Mouse (Mus musculus): Measurements from ENCODE around the gene Srebf1. TPM values are rescaled to one million over a fixed set of nuclear protein-coding genes. Genes with fewer than 3 reads are reported as not detected.

Srebf1 gene
- polyA plus RNA-seq, 1 experiment from 2014 or later, result 42.6 TPM

DNA sequence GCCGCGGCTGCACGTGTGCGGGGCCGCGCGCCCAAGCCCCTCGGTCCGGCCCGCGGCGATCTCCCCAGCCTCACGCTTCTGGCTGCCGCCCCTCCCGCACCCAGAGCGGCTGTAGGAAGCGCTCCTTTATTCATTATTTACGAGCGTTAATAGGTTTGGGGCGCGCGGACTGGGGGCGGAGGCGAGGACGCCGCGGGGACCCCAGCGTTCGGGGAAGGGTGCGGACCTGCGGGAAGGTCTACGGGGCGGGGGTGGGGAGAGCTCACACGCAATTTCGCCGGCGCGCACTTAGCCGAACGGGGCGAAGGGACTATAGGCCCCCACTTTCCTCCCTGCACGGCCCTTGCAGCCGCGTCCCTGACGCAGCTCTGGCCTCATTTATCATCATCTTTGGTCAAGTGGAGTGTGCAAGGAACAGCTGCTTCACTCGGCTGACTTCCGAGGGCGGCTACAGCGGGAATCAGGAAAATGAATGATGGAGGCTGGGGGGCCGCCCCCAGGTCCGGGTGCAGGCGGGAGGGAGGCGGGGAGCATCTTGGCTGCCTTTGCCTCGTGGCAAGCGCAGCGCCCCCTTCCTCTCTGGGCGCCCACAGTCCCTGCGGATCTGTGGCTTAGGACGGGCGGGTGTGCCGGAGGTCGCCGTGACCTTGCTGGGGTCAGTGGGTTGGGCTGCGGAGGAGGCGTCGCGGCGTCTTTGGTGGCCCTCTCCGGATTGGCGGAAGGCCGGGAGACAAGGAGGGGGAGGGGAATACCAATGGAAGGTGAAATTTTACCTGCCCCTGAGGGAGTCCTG is 46.0 kb downstream of the Srebf1 start:
- Histone ChIP-seq H3K4me3 (ENCODE audit: low read depth, low read length) (peak overlapping the region; percentile 68), H3K9ac (ENCODE audit: low read length) (peak overlapping the region; percentile 87), H3K9me3 (replicated peaks; ENCODE audit: control insufficient read depth, low read length) (no peaks in the 10 kb centered on the region), H3K36me3 (ENCODE audit: control insufficient read depth, insufficient read depth, low read length) (0 out of 2 replicates have a peak, but pooled peaks cover 3% of the 10 kb centered on the region), H3K4me2 (ENCODE audit: low read length) (peak overlapping the region; percentile 97), H3K27ac (ENCODE audit: low read depth, low read length) (peak overlapping the region; percentile 100), H3K27me3 (replicated peaks; ENCODE audit: control insufficient read depth, insufficient read depth, low read length) (no peaks in the 10 kb centered on the region), H3K4me1 (ENCODE audit: control insufficient read depth, insufficient read depth, low read length) (peaks cover 36% of the 10 kb centered on the region)
- ATAC-seq (peak; percentile 36), DNase-seq (ENCODE audit: low spot score) (peak; percentile 77)
- under 1% methylated on average over 55 of the region's 71 CpGs for WGBS

DNA sequence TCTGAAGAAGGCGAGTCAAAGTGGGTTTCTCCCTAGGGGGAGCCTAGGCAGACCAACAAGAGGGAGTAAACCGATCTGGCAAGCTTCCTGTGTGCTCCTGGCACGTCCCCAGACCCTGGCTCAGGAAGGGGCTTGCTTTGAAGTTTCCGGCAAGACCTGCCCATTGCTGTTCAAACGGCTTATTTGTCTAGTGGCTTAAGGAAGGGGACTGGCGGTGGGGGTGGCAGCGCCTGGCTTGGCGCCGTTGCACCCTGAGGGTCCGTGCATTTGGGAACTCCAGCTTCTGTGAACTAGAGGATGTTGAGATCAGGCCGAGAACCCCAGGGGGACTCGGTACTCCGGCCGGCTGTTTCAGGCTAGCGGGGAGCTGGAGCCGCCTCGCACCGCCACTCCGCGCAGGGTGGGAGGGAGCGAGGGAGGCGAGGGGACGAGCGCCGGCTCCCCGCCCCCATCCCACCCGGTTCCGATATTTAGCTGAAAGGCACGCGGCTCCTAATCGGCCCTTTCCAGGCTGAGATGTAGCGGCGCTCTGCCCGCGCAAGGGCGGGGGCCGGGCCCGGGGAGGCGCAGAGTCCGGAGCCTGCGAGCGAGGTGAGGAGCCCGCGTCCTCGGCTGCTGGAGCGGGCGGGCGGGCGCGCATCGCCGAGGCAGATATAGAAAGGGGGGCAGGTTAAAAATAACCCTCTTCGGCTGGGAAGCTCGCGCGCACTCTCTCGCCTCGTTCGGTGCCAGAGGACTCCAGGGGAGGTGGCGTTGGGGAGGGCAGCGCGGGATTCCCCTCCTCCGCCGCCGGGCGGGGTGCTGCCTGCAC is 46.8 kb downstream of the Srebf1 start:
- H3K27ac ChIP-seq (ENCODE audit: low read depth, low read length), result peak overlapping the region; percentile 100
- peak; percentile 84 for DNase-seq (ENCODE audit: low spot score)
- 0 out of 2 replicates have a peak, but pooled peaks cover 3% of the 10 kb centered on the region for H3K36me3 ChIP-seq (ENCODE audit: control insufficient read depth, insufficient read depth, low read length)
- ATAC-seq, result peak; percentile 49
- H3K4me3 ChIP-seq (ENCODE audit: low read depth, low read length), result peak overlapping the region; percentile 68
- under 1% methylated on average over 51 of the region's 66 CpGs for WGBS
- peaks cover 30% of the 10 kb centered on the region for H3K4me1 ChIP-seq (ENCODE audit: control insufficient read depth, insufficient read depth, low read length)
- peak overlapping the region; percentile 87 for H3K9ac ChIP-seq (ENCODE audit: low read length)
- H3K27me3 ChIP-seq (replicated peaks; ENCODE audit: control insufficient read depth, insufficient read depth, low read length), result no peaks in the 10 kb centered on the region
- peak overlapping the region; percentile 97 for H3K4me2 ChIP-seq (ENCODE audit: low read length)
- H3K9me3 ChIP-seq (replicated peaks; ENCODE audit: control insufficient read depth, low read length), result no peaks in the 10 kb centered on the region

DNA sequence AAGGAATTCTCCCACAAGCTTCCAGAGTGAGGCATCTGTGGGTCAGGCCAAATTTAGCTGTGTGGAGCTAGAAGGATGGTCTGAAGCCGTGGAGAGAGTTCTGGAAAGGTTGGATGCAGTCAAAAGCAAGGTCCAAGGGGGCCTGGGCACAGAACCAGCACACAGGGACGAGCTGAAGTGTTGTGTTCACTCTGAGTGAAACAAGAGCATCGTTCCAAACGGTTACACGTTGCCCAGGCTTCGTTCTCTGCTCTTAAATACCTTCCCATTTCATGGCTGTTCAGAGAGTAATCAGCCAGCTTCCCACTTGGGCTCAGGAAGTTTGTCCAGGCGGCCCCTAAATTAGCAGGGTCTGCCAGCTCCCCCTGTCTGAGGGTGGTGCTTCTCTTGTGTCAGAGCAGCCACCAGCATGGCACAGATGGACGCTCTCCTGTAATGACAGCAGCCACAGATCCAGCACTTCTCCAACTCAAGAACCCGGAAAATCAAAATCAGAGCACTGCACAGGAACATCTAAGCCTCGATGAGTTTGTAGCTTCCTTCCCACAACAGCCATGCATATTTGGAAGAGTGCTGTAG is 48.7 kb downstream of the Srebf1 start:
- H3K27ac ChIP-seq (ENCODE audit: low read depth, low read length), result peak overlapping the region; percentile 10; the same call in 1 of the 2 replicates
- no peak overlapping the region for H3K4me2 ChIP-seq (ENCODE audit: low read length)
- H3K4me3 ChIP-seq (ENCODE audit: low read depth, low read length), result no peak overlapping the region
- 69% methylated on average over 10 of the region's 10 CpGs for WGBS
- ATAC-seq (no peak), DNase-seq (ENCODE audit: low spot score) (no peak)
- H3K4me1 ChIP-seq (ENCODE audit: control insufficient read depth, insufficient read depth, low read length), result peaks cover 31% of the 10 kb centered on the region
- H3K27me3 ChIP-seq (replicated peaks; ENCODE audit: control insufficient read depth, insufficient read depth, low read length), result no peaks in the 10 kb centered on the region
- H3K36me3 ChIP-seq (ENCODE audit: control insufficient read depth, insufficient read depth, low read length), result 0 out of 2 replicates have a peak, but pooled peaks cover 3% of the 10 kb centered on the region
- no peak overlapping the region for H3K9ac ChIP-seq (ENCODE audit: low read length)
- H3K9me3 ChIP-seq (replicated peaks; ENCODE audit: control insufficient read depth, low read length), result no peaks in the 10 kb centered on the region

DNA sequence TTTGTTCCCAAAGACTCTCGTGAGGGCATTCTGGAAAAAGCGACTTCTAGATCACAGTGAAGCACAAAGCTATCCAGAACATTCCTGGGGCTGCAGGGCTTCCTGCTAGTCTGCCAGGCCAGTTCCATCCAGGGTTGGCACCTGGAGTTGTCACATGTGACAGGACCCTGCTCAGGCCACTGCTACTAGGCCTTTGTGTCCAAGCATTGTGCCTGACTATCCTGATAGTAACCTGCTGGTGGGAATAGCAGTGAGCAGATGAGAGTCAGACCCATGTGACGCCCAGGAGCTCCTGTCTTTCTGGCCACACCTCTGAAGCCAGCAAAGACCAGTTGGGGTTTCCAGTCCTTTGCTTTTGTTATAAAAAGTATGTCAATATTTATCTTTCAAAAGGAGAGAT is 50.3 kb downstream of the Srebf1 start:
- H3K9me3 ChIP-seq (replicated peaks; ENCODE audit: control insufficient read depth, low read length), result no peaks in the 10 kb centered on the region
- DNase-seq (ENCODE audit: low spot score), result no peak
- H3K27me3 ChIP-seq (replicated peaks; ENCODE audit: control insufficient read depth, insufficient read depth, low read length), result no peaks in the 10 kb centered on the region
- no peak for ATAC-seq
- 90% methylated on average over 3 of the region's 3 CpGs for WGBS
- peaks cover 21% of the 10 kb centered on the region for H3K4me1 ChIP-seq (ENCODE audit: control insufficient read depth, insufficient read depth, low read length)
- H3K4me3 ChIP-seq (ENCODE audit: low read depth, low read length), result no peak overlapping the region
- H3K27ac ChIP-seq (ENCODE audit: low read depth, low read length), result no peak overlapping the region
- no peak overlapping the region for H3K4me2 ChIP-seq (ENCODE audit: low read length)
- no peak overlapping the region for H3K9ac ChIP-seq (ENCODE audit: low read length)
- 0 out of 2 replicates have a peak, but pooled peaks cover 3% of the 10 kb centered on the region for H3K36me3 ChIP-seq (ENCODE audit: control insufficient read depth, insufficient read depth, low read length)

DNA sequence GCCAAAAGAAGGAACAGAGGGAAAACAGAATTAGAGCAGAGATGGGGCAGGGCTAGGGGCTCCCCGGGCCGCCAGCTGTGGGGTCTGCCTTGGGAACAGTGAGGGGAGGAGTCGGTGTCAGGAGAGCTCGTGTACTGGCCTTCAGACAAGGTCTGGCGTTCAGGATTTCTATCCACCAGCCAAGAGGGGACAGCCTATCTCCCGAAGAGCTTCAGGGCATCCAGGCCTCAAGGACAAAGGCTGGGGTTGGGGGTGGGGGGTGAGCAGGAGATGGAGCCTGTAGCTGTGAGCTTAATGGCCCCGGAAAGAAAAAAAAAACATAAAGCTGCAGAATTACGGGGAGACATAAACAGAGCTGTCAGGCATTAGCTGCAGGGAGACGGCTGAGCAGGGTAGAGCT is 53.6 kb downstream of the Srebf1 start:
- WGBS, result 21% methylated on average over 9 of the region's 9 CpGs
- no peak for ATAC-seq
- no peak for DNase-seq (ENCODE audit: low spot score)
- Histone ChIP-seq H3K4me1 (ENCODE audit: control insufficient read depth, insufficient read depth, low read length) (peaks cover 16% of the 10 kb centered on the region), H3K9me3 (replicated peaks; ENCODE audit: control insufficient read depth, low read length) (no peaks in the 10 kb centered on the region), H3K27ac (ENCODE audit: low read depth, low read length) (peak overlapping the region; percentile 24; the same call in 1 of the 2 replicates), H3K36me3 (ENCODE audit: control insufficient read depth, insufficient read depth, low read length) (0 out of 2 replicates have a peak, but pooled peaks cover 2% of the 10 kb centered on the region), H3K4me3 (ENCODE audit: low read depth, low read length) (no peak overlapping the region), H3K9ac (ENCODE audit: low read length) (peak overlapping the region; percentile 41), H3K27me3 (replicated peaks; ENCODE audit: control insufficient read depth, insufficient read depth, low read length) (no peaks in the 10 kb centered on the region), H3K4me2 (ENCODE audit: low read length) (no peak overlapping the region)

DNA sequence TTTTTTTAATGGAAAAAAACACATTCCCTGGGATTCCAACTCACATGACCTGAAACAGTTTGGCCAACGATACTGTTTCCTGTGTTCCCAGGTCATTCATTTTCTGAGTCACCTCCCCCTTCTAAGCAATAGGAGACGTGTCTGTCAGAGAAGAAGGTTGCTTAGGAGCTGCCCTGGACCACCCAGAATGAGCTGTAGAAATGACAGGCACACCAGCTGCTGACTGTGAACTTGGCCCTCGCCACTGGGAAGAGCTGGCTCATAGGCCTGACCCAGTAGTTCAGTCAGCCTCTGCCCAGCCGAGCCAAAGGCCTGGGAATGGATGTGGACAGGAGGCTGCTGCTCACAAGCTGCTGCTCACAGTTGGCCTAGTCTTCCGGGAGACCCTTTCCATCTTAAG is 57.3 kb downstream of the Srebf1 start:
- peaks cover 32% of the 10 kb centered on the region for H3K4me1 ChIP-seq (ENCODE audit: control insufficient read depth, insufficient read depth, low read length)
- DNase-seq (ENCODE audit: low spot score) (no peak), ATAC-seq (no peak)

DNA sequence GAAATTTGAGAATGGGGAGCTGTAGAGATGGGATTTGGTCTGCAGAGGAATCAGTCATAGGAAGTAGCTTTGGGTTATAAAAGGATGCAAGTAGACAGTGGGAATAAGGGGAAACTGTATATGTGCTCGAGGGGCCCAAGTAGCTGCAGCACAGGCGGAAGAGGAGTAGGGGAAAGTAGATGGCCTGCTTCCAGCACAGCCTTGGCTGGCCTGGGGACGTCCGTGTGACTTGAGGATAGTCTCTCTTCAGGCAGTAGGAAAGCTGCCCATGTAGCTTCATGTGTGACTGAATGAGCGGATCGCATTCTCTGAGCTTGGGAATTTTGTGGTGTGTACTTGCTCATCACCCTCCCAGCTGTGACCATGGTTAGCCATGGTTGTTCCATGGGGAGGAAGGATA is 57.9 kb downstream of the Srebf1 start:
- peaks cover 32% of the 10 kb centered on the region for H3K4me1 ChIP-seq (ENCODE audit: control insufficient read depth, insufficient read depth, low read length)
- no peaks in the 10 kb centered on the region for H3K9me3 ChIP-seq (replicated peaks; ENCODE audit: control insufficient read depth, low read length)
- H3K4me3 ChIP-seq (ENCODE audit: low read depth, low read length), result no peak overlapping the region
- DNase-seq (ENCODE audit: low spot score) (no peak), ATAC-seq (no peak)
- no peak overlapping the region for H3K9ac ChIP-seq (ENCODE audit: low read length)
- H3K27me3 ChIP-seq (replicated peaks; ENCODE audit: control insufficient read depth, insufficient read depth, low read length), result no peaks in the 10 kb centered on the region
- H3K27ac ChIP-seq (ENCODE audit: low read depth, low read length), result no peak overlapping the region
- H3K4me2 ChIP-seq (ENCODE audit: low read length), result no peak overlapping the region
- peaks cover 17% of the 10 kb centered on the region; the same call in 1 of the 2 replicates for H3K36me3 ChIP-seq (ENCODE audit: control insufficient read depth, insufficient read depth, low read length)
- 87% methylated on average over 6 of the region's 6 CpGs for WGBS

More for the DNA sequence above, 57.3 kb downstream of the Srebf1 start:
- no peaks in the 10 kb centered on the region for H3K9me3 ChIP-seq (replicated peaks; ENCODE audit: control insufficient read depth, low read length)
- H3K36me3 ChIP-seq (ENCODE audit: control insufficient read depth, insufficient read depth, low read length), result peaks cover 14% of the 10 kb centered on the region; the same call in 1 of the 2 replicates
- H3K27ac ChIP-seq (ENCODE audit: low read depth, low read length), result no peak overlapping the region
- H3K27me3 ChIP-seq (replicated peaks; ENCODE audit: control insufficient read depth, insufficient read depth, low read length), result no peaks in the 10 kb centered on the region
- WGBS, result 53% methylated on average over 5 of the region's 5 CpGs
- no peak overlapping the region for H3K4me3 ChIP-seq (ENCODE audit: low read depth, low read length)
- no peak overlapping the region for H3K9ac ChIP-seq (ENCODE audit: low read length)
- H3K4me2 ChIP-seq (ENCODE audit: low read length), result no peak overlapping the region

DNA sequence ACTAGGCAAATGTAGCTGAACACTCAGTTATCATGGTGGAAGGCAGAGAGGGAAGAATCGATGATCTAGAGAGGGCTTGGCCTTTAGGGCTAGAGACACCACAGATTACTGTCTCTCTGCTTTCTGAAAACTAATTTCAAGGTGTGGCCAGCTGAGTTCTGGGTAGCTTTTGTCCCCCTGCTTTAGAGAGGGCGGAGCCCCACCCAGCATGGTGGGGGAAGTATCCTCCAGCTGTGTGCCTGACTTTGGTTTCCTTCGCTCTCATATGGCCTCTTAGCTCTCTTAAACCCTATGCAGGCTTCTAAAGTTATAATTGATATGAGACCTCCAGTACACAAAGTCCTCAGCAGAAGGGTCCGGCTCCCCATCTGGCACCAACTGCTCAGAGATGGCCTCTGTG is 59.0 kb downstream of the Srebf1 start:
- Histone ChIP-seq H3K9ac (ENCODE audit: low read length) (no peak overlapping the region), H3K9me3 (replicated peaks; ENCODE audit: control insufficient read depth, low read length) (no peaks in the 10 kb centered on the region), H3K27me3 (replicated peaks; ENCODE audit: control insufficient read depth, insufficient read depth, low read length) (no peaks in the 10 kb centered on the region), H3K4me3 (ENCODE audit: low read depth, low read length) (no peak overlapping the region), H3K36me3 (ENCODE audit: control insufficient read depth, insufficient read depth, low read length) (peaks cover 17% of the 10 kb centered on the region; the same call in 1 of the 2 replicates), H3K4me1 (ENCODE audit: control insufficient read depth, insufficient read depth, low read length) (peaks cover 26% of the 10 kb centered on the region), H3K4me2 (ENCODE audit: low read length) (no peak overlapping the region), H3K27ac (ENCODE audit: low read depth, low read length) (no peak overlapping the region)
- 95% methylated on average over 4 of the region's 4 CpGs for WGBS
- DNase-seq (ENCODE audit: low spot score) (no peak), ATAC-seq (no peak)

Measured in forebrain, embryonic 14.5 days (tissue).